Comparison of ENCODE assay signal across 11 mouse cellular contexts in genomic region chr15:25363636-25364035, GRCm38 (mm10). TPM values are rescaled to one million over a fixed set of nuclear protein-coding genes. Genes with fewer than 3 reads are reported as not detected.
DNase-seq lines count a peak whose midpoint lies in the region; ATAC-seq and TF ChIP-seq lines count a peak whose summit lies in the region.
"Had no signal": no experiment of that assay in that cellular context is flagged by ENCODE, and none has a peak within 500 bp of the region (broad histone marks: within the 10 kb centered on the region; RNA-seq: fewer than 3 reads in every experiment).

No protein-coding gene starts in this region.

- no peak for TF ChIP-seq CTCF in liver, postnatal 0 days (IDR thresholded peaks at IDR 0.05; ENCODE audit: low read depth)

- H3K9ac ChIP-seq in forebrain, embryonic 14.5 days (ENCODE audit: low read length), result 0 out of 2 replicates have a peak overlapping the region, but pooled peaks have one; percentile 61
- no peak overlapping the region for H3K9ac ChIP-seq in forebrain, embryonic 13.5 days
- no peak overlapping the region for H3K9ac ChIP-seq in hindbrain, embryonic 12.5 days
- no peak overlapping the region for H3K9ac ChIP-seq in liver, postnatal 0 days (replicated peaks)
- no peak overlapping the region for H3K9ac ChIP-seq in liver, embryonic 11.5 days (ENCODE audit: low read depth, low read length)
- no peak overlapping the region for H3K9ac ChIP-seq in intestine, embryonic 16.5 days (ENCODE audit: low read depth, low read length)

- peak; percentile 46 for DNase-seq in forebrain, embryonic 14.5 days (ENCODE audit: low spot score)
- DNase-seq in hindbrain, embryonic 10.5 days (ENCODE audit: low spot score), result no peak
- no peak for DNase-seq in liver, postnatal 0 days
- no peak for DNase-seq in liver, embryonic 11.5 days (ENCODE audit: low spot score)
- DNase-seq: cerebellum, adult 8-10 months; gastrocnemius, postnatal 36 days; liver had no signal

- no peak for ATAC-seq in forebrain, embryonic 14.5 days
- ATAC-seq in forebrain, embryonic 13.5 days, result no peak
- no peak for ATAC-seq in hindbrain, embryonic 12.5 days (ENCODE audit: low FRiP score)
- no peak for ATAC-seq in liver, postnatal 0 days
- no peak for ATAC-seq in liver, embryonic 11.5 days (replicated peaks; ENCODE audit: low FRiP score)
- 0 out of 2 replicates have a peak, but pooled peaks have one; percentile 4 for ATAC-seq in intestine, embryonic 16.5 days
- ATAC-seq in CD4-positive, CD25-positive, alpha-beta regulatory T cell, adult 4 months, result no peak

- no peak overlapping the region for H3K27ac ChIP-seq in forebrain, embryonic 14.5 days (ENCODE audit: low read depth, low read length)
- H3K27ac ChIP-seq in forebrain, embryonic 13.5 days, result no peak overlapping the region
- peak overlapping the region; percentile 67; the same call in 1 of the 2 replicates for H3K27ac ChIP-seq in hindbrain, embryonic 12.5 days
- H3K27ac ChIP-seq in hindbrain, embryonic 10.5 days, result no peak overlapping the region
- H3K27ac ChIP-seq in liver, postnatal 0 days (ENCODE audit: low read depth), result no peak overlapping the region
- no peak overlapping the region for H3K27ac ChIP-seq in liver, embryonic 11.5 days (ENCODE audit: low read depth, low read length)
- no peak overlapping the region for H3K27ac ChIP-seq in intestine, embryonic 16.5 days (ENCODE audit: low read length)

- H3K4me3 ChIP-seq in forebrain, embryonic 14.5 days (ENCODE audit: low read depth, low read length), result no peak overlapping the region
- H3K4me3 ChIP-seq in forebrain, embryonic 13.5 days, result no peak overlapping the region
- no peak overlapping the region for H3K4me3 ChIP-seq in hindbrain, embryonic 12.5 days
- H3K4me3 ChIP-seq in hindbrain, embryonic 10.5 days, result no peak overlapping the region
- H3K4me3 ChIP-seq in liver, postnatal 0 days (ENCODE audit: low read depth, low read length), result peak overlapping the region; percentile 39
- no peak overlapping the region for H3K4me3 ChIP-seq in liver, embryonic 11.5 days (ENCODE audit: low read depth, low read length)
- no peak overlapping the region for H3K4me3 ChIP-seq in intestine, embryonic 16.5 days (ENCODE audit: low read length)

- no peak overlapping the region for H3K4me2 ChIP-seq in forebrain, embryonic 14.5 days (ENCODE audit: low read length)
- H3K4me2 ChIP-seq in forebrain, embryonic 13.5 days, result no peak overlapping the region
- no peak overlapping the region; the same call in 1 of the 2 replicates for H3K4me2 ChIP-seq in hindbrain, embryonic 12.5 days (replicated peaks)
- peak overlapping the region; percentile 64; the same call in 1 of the 2 replicates for H3K4me2 ChIP-seq in liver, postnatal 0 days (ENCODE audit: low read depth, low read length)
- H3K4me2 ChIP-seq in liver, embryonic 11.5 days, result no peak overlapping the region
- H3K4me2 ChIP-seq in intestine, embryonic 16.5 days (ENCODE audit: low read depth, low read length), result peak overlapping the region; percentile 77; the same call in 1 of the 2 replicates

- no peaks in the 10 kb centered on the region for H3K9me3 ChIP-seq in forebrain, embryonic 14.5 days (replicated peaks; ENCODE audit: control insufficient read depth, low read length)
- no peaks in the 10 kb centered on the region for H3K9me3 ChIP-seq in forebrain, embryonic 13.5 days (replicated peaks)
- no peaks in the 10 kb centered on the region for H3K9me3 ChIP-seq in hindbrain, embryonic 12.5 days (replicated peaks)
- H3K9me3 ChIP-seq in hindbrain, embryonic 10.5 days, result no peaks in the 10 kb centered on the region
- H3K9me3 ChIP-seq in liver, postnatal 0 days (ENCODE audit: low read length), result no peaks in the 10 kb centered on the region
- H3K9me3 ChIP-seq in liver, embryonic 11.5 days (ENCODE audit: control insufficient read depth, low read length), result no peaks in the 10 kb centered on the region
- H3K9me3 ChIP-seq in intestine, embryonic 16.5 days (ENCODE audit: control insufficient read depth, low read length), result no peaks in the 10 kb centered on the region

- peaks cover 40% of the 10 kb centered on the region for H3K4me1 ChIP-seq in forebrain, embryonic 14.5 days (ENCODE audit: control insufficient read depth, insufficient read depth, low read length)
- peaks cover 77% of the 10 kb centered on the region for H3K4me1 ChIP-seq in forebrain, embryonic 13.5 days
- H3K4me1 ChIP-seq in hindbrain, embryonic 12.5 days, result peaks cover 62% of the 10 kb centered on the region
- H3K4me1 ChIP-seq in hindbrain, embryonic 10.5 days (replicated peaks), result peaks cover 74% of the 10 kb centered on the region
- H3K4me1 ChIP-seq in liver, postnatal 0 days (ENCODE audit: insufficient read depth), result no peaks in the 10 kb centered on the region
- no peaks in the 10 kb centered on the region for H3K4me1 ChIP-seq in liver, embryonic 11.5 days (replicated peaks; ENCODE audit: control insufficient read depth, insufficient read depth, low read length)
- H3K4me1 ChIP-seq in intestine, embryonic 16.5 days (ENCODE audit: control insufficient read depth, insufficient read depth, low read length), result no peaks in the 10 kb centered on the region; the same call in 1 of the 2 replicates

- no peak for TF ChIP-seq EP300 in liver, postnatal 0 days (IDR thresholded peaks at IDR 0.05; ENCODE audit: low read depth)

- H3K27me3 ChIP-seq in forebrain, embryonic 14.5 days (replicated peaks; ENCODE audit: control insufficient read depth, insufficient read depth, low read length), result no peaks in the 10 kb centered on the region
- H3K27me3 ChIP-seq in forebrain, embryonic 13.5 days, result no peaks in the 10 kb centered on the region
- H3K27me3 ChIP-seq in hindbrain, embryonic 12.5 days, result no peaks in the 10 kb centered on the region
- H3K27me3 ChIP-seq in hindbrain, embryonic 10.5 days (ENCODE audit: insufficient read depth, poor library complexity, severe bottlenecking), result no peaks in the 10 kb centered on the region
- H3K27me3 ChIP-seq in liver, postnatal 0 days (ENCODE audit: insufficient read depth, low read length), result 0 out of 2 replicates have a peak, but pooled peaks cover 5% of the 10 kb centered on the region
- peaks cover 20% of the 10 kb centered on the region for H3K27me3 ChIP-seq in liver, embryonic 11.5 days (replicated peaks; ENCODE audit: control insufficient read depth, insufficient read depth, low read length)
- no peaks in the 10 kb centered on the region for H3K27me3 ChIP-seq in intestine, embryonic 16.5 days (replicated peaks; ENCODE audit: control insufficient read depth, insufficient read depth, low read length)

- 72% methylated on average over 9 of the region's 9 CpGs for WGBS in forebrain, embryonic 14.5 days
- 72% methylated on average over 9 of the region's 9 CpGs for WGBS in forebrain, embryonic 13.5 days
- 88% methylated on average over 9 of the region's 9 CpGs for WGBS in hindbrain, embryonic 12.5 days
- WGBS in hindbrain, embryonic 10.5 days, result 90% methylated on average over 9 of the region's 9 CpGs
- 79% methylated on average over 9 of the region's 9 CpGs for WGBS in liver, postnatal 0 days (ENCODE audit: insufficient replicate concordance)
- 85% methylated on average over 9 of the region's 9 CpGs for WGBS in liver, embryonic 11.5 days
- WGBS in intestine, embryonic 16.5 days, result 88% methylated on average over 9 of the region's 9 CpGs

- peaks cover 22% of the 10 kb centered on the region for H3K36me3 ChIP-seq in forebrain, embryonic 14.5 days (ENCODE audit: control insufficient read depth, insufficient read depth, low read length)
- peaks cover 18% of the 10 kb centered on the region for H3K36me3 ChIP-seq in forebrain, embryonic 13.5 days (ENCODE audit: poor library complexity, severe bottlenecking)
- H3K36me3 ChIP-seq in hindbrain, embryonic 12.5 days, result peaks cover 10% of the 10 kb centered on the region; the same call in 1 of the 2 replicates
- peaks cover 27% of the 10 kb centered on the region for H3K36me3 ChIP-seq in hindbrain, embryonic 10.5 days
- H3K36me3 ChIP-seq in liver, postnatal 0 days (replicated peaks; ENCODE audit: insufficient read depth, low read length), result no peaks in the 10 kb centered on the region
- H3K36me3 ChIP-seq in liver, embryonic 11.5 days (ENCODE audit: control insufficient read depth, insufficient read depth, low read length), result no peaks in the 10 kb centered on the region
- no peaks in the 10 kb centered on the region for H3K36me3 ChIP-seq in intestine, embryonic 16.5 days (ENCODE audit: control insufficient read depth, insufficient read depth, low read length)

RNA-seq across cellular contexts. Expression of gene Basp1, which starts 49.9 kb away (rescaled TPM):
- polyA plus RNA-seq in forebrain, embryonic 14.5 days (2014; fragmentation: Nextera tagmentation; extraction: Ambion mirVana), result 154 and 164 TPM in 2 replicates
- 154 and 164 TPM in 2 replicates for polyA plus RNA-seq in forebrain, embryonic 13.5 days (2015; fragmentation: Nextera tagmentation; extraction: Ambion mirVana)
- polyA plus RNA-seq in hindbrain, embryonic 12.5 days (2016; fragmentation: Nextera tagmentation; extraction: Ambion mirVana), result 381 and 469 TPM in 2 replicates
- 48.6 and 77.4 TPM in 2 replicates for polyA plus RNA-seq in hindbrain, embryonic 10.5 days (2016; fragmentation: Nextera tagmentation; extraction: Ambion mirVana)
- 1.9 and 2.2 TPM in 2 replicates for polyA plus RNA-seq in liver, postnatal 0 days (2015; fragmentation: Nextera tagmentation; extraction: Ambion mirVana)
- 12.8 and 13.2 TPM in 2 replicates for polyA plus RNA-seq in liver, embryonic 11.5 days (2014; fragmentation: Nextera tagmentation; extraction: Ambion mirVana)
- 6.5 and 7.6 TPM in 2 replicates for polyA plus RNA-seq in intestine, embryonic 16.5 days (2015; fragmentation: Nextera tagmentation; extraction: Ambion mirVana)
- polyA plus RNA-seq in CD4-positive, CD25-positive, alpha-beta regulatory T cell, adult 4 months (2017; shearing (Covaris generic)), result under 1 TPM; 0.33 to 0.50 TPM

Comparison
In these comparisons a context has a peak if more than half of its experiments do, and no peak if none do; other contexts are left out.
1. H3K4me2 ChIP-seq: peak in liver, postnatal 0 days (single experiment) and intestine, embryonic 16.5 days (single experiment); none in forebrain, embryonic 14.5 days (single experiment), forebrain, embryonic 13.5 days (single experiment), hindbrain, embryonic 12.5 days (single experiment) and liver, embryonic 11.5 days (single experiment).